Mouse (Mus musculus): Measurements from ENCODE around the gene Rnf207. TPM values are rescaled to one million over a fixed set of nuclear protein-coding genes. Genes with fewer than 3 reads are reported as not detected.
A peak's percentile ranks its signal among the peaks of the same experiment; 100 is the strongest.

Gene Rnf207
- total RNA-seq, 2 experiments from 2014 or later = not detected

GRCm38 (mm10) chr4:152296874-152297861 is 21.6 kb downstream of the Rnf207 start, which contains the start of gene Icmt:
Gene Icmt, plus strand, starts transcription at chr4:152297227.
- peak; percentile 81 for ATAC-seq (replicated peaks; ENCODE audit: poor library complexity, severe bottlenecking)

GRCm38 (mm10) chr4:152296371-152296770 is 22.4 kb downstream of the Rnf207 start:
- ATAC-seq (replicated peaks; ENCODE audit: poor library complexity, severe bottlenecking) = no peak

- peak; percentile 17 for ATAC-seq (replicated peaks; ENCODE audit: poor library complexity, severe bottlenecking)
Observed at GRCm38 (mm10) chr4:152295916-152296315, 22.9 kb downstream of the Rnf207 start.

GRCm38 (mm10) chr4:152294188-152294929 is 24.4 kb downstream of the Rnf207 start:
- no peak for ATAC-seq (replicated peaks; ENCODE audit: poor library complexity, severe bottlenecking)

GRCm38 (mm10) chr4:152292102-152292765 is 26.6 kb downstream of the Rnf207 start:
- no peak for ATAC-seq (replicated peaks; ENCODE audit: poor library complexity, severe bottlenecking)

GRCm38 (mm10) chr4:152291562-152291961 is 27.2 kb downstream of the Rnf207 start, which contains the start of gene Hes3:
Gene Hes3, minus strand, starts transcription at chr4:152291662.
- ATAC-seq (replicated peaks; ENCODE audit: poor library complexity, severe bottlenecking) = no peak

GRCm38 (mm10) chr4:152290991-152291390 is 27.8 kb downstream of the Rnf207 start:
- ATAC-seq (replicated peaks; ENCODE audit: poor library complexity, severe bottlenecking) = no peak

- ATAC-seq (replicated peaks; ENCODE audit: poor library complexity, severe bottlenecking) = no peak; the same call in 1 of the 2 replicates
Observed at GRCm38 (mm10) chr4:152290385-152290784, 28.4 kb downstream of the Rnf207 start.

- ATAC-seq (replicated peaks; ENCODE audit: poor library complexity, severe bottlenecking) = no peak
Observed at GRCm38 (mm10) chr4:152288398-152288945, 30.3 kb downstream of the Rnf207 start.

GRCm38 (mm10) chr4:152287317-152288120 is 31.3 kb downstream of the Rnf207 start:
- ATAC-seq (replicated peaks; ENCODE audit: poor library complexity, severe bottlenecking) = no peak

- peak; percentile 67 for ATAC-seq (replicated peaks; ENCODE audit: poor library complexity, severe bottlenecking)
Observed at GRCm38 (mm10) chr4:152286887-152287286, 31.9 kb downstream of the Rnf207 start.

GRCm38 (mm10) chr4:152286183-152286582 is 32.6 kb downstream of the Rnf207 start:
- ATAC-seq (replicated peaks; ENCODE audit: poor library complexity, severe bottlenecking) = no peak

GRCm38 (mm10) chr4:152285505-152285904 is 33.3 kb downstream of the Rnf207 start:
- ATAC-seq (replicated peaks; ENCODE audit: poor library complexity, severe bottlenecking) = no peak

- peak; percentile 76 for ATAC-seq (replicated peaks; ENCODE audit: poor library complexity, severe bottlenecking)
Observed at GRCm38 (mm10) chr4:152283186-152283950, 35.4 kb downstream of the Rnf207 start.

- ATAC-seq (replicated peaks; ENCODE audit: poor library complexity, severe bottlenecking) = no peak
Observed at GRCm38 (mm10) chr4:152282721-152283120, 36.1 kb downstream of the Rnf207 start.

- 0 out of 2 replicates have a peak, but pooled peaks have one; percentile 6 for ATAC-seq (replicated peaks; ENCODE audit: poor library complexity, severe bottlenecking)
Observed at GRCm38 (mm10) chr4:152281601-152282000, 37.2 kb downstream of the Rnf207 start.

GRCm38 (mm10) chr4:152278986-152279385 is 39.8 kb downstream of the Rnf207 start:
- no peak for ATAC-seq (replicated peaks; ENCODE audit: poor library complexity, severe bottlenecking)

- ATAC-seq (replicated peaks; ENCODE audit: poor library complexity, severe bottlenecking) = no peak
Observed at GRCm38 (mm10) chr4:152277916-152278315, 40.9 kb downstream of the Rnf207 start.

Measured in granulocyte monocyte progenitor cell, adult 5-6 weeks (primary cell).